Mouse (Mus musculus) gastrocnemius, adult 2 months (tissue): ENCODE results near the gene Mdp1. TPM values are rescaled to one million over a fixed set of nuclear protein-coding genes. Genes with fewer than 3 reads are reported as not detected.

Experiments
- DNase-seq: peaks from one replicate; pipeline ENCODE4 v3.0.0; 2022
- H3K27ac ChIP-seq: fragments of 200-600 bp; 2 replicates; pipeline ENCODE4 v1.8.1; 2022; ENCODE audit warnings: mild to moderate bottlenecking
- H3K4me3 ChIP-seq: fragments of 200-600 bp; 2 replicates; pipeline ENCODE4 v1.8.1; 2022; ENCODE audit warnings: mild to moderate bottlenecking, moderate library complexity
- CTCF ChIP-seq: fragments of 200-600 bp; IDR thresholded peaks from 2 replicates; pipeline ENCODE4 v1.8.1; 2022; ENCODE audit warnings: antibody characterized with exemption, mild to moderate bottlenecking, moderate library complexity
- intact Hi-C: fragments of 180-260 bp; cut with DNase I; formaldehyde crosslinking; loops from one replicate; pipeline ENCODE4 v1.15.1; 2025
- long read RNA-seq, 2 experiments: library from polyadenylated mRNA; stranded (forward); transcript quantifications; one replicate each; pipeline ENCODE4 v2.0.0; 2021
- total RNA-seq, 2 experiments: library from RNA; stranded (reverse); gene quantifications; 2 replicates each; pipeline ENCODE4 v1.2.3; 2021

Mdp1 gene
- total RNA-seq, result 10 to 100 TPM; 17.4 to 23.8 TPM
- long read RNA-seq, experiment 1, transcript Mdp1-202 (5 exons, 1,730 nt), result minor isoform, 7 of 53 reads
- long read RNA-seq, experiment 1, transcript Mdp1-201 (6 exons, 1,733 nt), result major isoform, 39 of 53 reads
- long read RNA-seq, experiment 1, partial matches to known transcripts, result 7 of 53 reads
- long read RNA-seq, experiment 1, other reads (novel, unspliced or antisense), result 0 of 53 reads
- long read RNA-seq, experiment 2, transcript Mdp1-202 (5 exons, 1,730 nt), result minor isoform, 5 of 22 reads
- long read RNA-seq, experiment 2, transcript Mdp1-201 (6 exons, 1,733 nt), result major isoform, 16 of 22 reads
- long read RNA-seq, experiment 2, partial matches to known transcripts, result 0 of 22 reads
- long read RNA-seq, experiment 2, other reads (novel, unspliced or antisense), result 1 of 22 reads

DNA sequence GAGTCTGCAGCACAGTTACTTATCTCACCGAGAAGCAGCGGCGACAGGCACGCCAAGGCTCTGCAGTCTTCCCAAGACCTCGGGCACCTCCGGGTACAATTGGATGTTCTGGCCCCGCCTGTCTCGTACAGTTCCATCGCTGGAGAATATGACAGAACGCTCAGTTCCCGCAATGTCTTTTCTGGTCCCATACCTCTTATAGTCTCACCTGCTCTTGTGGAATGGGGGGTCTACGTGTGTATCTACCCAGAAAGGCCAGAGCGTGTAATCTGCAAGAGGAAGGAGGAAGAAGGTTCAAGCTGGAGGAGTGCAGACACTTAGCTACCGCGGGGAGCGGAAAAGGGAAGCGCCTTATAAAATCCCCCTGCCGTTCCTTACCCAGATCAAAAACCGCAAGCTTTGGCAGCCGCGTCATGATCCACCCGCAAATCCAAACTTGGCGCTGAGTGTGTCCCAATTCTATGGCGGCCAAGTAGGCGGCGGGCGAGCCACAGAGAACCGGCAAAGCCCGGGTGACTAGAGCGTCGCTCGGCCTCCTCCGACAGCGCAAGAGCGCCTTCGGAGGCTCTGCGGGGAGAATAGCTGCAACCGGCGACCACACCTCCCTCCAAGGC is at the start of gene Mdp1:
Gene Mdp1, minus strand, starts transcription at position 549 of the 614 bp plus-strand sequence.
- peak; percentile 87 for DNase-seq
- intact Hi-C loops, result no loop called here
- peak within 1 kb of the TSS; percentile 83 for H3K27ac ChIP-seq
- peak within 1 kb of the TSS; percentile 77 for H3K4me3 ChIP-seq
- peak; percentile 70 for TF ChIP-seq CTCF

- no peak for TF ChIP-seq CTCF
- no peak for DNase-seq
Observed at GRCm38 (mm10) chr14:55709509-55709908, 49.2 kb upstream of the Mdp1 start.

DNA sequence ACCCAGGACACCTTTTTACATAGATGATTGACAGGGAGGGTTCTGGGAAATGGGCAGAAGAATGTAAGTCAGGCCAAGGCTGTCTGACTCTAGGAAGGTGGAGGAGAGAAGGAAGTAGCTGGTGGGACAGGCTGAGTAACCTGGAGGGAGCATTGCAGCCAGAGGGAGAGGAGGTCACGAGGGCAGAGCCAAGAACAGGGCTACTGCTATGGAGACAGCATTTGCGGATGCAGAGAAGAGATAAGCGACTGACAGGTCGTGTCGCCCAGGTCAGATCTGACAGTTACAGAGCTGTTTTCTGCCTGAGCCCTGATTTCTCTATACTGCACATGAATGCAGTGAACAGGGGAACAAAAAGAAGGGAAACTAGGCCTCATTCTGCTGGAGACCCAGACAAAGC is 47.1 kb upstream of the Mdp1 start:
- H3K4me3 ChIP-seq, result no peak overlapping the region
- no peak for DNase-seq
- no peak for TF ChIP-seq CTCF
- H3K27ac ChIP-seq, result no peak overlapping the region
- intact Hi-C loops, result no loop called here

More at GRCm38 (mm10) chr14:55709509-55709908, 49.2 kb upstream of the Mdp1 start:
- H3K4me3 ChIP-seq, result no peak overlapping the region
- H3K27ac ChIP-seq, result no peak overlapping the region
- intact Hi-C loops, result no loop called here

DNA sequence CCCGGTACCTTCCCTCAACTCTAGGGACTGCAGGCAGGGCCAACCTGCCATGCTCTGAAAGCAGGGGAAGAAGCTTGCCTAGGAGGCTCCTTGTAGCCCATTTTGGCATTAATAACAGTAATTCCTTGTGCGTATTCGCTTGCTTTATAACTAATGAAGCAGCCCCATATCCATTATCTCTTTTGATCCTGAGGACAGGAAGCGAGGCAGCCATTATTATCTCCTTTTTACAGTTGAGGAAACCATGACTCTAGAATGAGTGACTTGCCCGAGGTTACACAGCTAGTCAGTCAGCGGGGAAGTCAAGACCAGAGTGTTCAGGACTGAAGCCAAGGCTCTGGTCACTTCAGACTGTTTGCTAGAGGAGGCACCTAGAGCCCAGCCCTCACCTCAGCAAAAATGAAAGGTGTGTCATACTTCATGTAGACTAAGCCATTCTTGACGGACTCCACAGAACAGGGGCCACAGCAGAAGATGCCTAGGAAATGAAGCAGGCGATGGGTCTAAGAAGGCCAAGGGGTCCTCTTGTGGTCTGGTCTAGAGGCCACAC is 45.8 kb upstream of the Mdp1 start:
- no peak for DNase-seq
- no peak for TF ChIP-seq CTCF
- H3K4me3 ChIP-seq, result no peak overlapping the region
- intact Hi-C loops, result no loop called here
- H3K27ac ChIP-seq, result no peak overlapping the region

GRCm38 (mm10) chr14:55702761-55703160 is 42.5 kb upstream of the Mdp1 start:
- no peak for TF ChIP-seq CTCF
- DNase-seq, result no peak
- Histone ChIP-seq H3K27ac (no peak overlapping the region), H3K4me3 (no peak overlapping the region)
- intact Hi-C loops, result no loop called here

DNA sequence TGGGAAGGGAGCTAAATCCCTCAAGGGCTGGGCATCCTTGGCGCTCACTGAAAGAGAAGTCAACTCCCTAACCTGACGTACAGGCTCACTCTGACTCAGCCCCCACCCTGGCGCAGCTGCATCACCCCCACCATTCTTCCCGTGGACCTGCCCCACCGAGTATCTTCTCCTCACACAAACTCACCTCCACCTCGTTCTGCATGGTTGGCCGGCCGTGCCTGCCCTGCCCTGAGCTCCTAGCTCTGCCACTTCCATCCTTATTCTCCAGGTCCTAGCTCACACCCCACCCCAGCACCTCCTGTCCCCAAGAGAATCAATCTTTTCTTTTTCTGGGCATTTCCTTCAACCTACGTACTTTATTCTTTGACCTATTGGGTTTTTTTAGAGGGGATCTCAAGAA is 40.8 kb upstream of the Mdp1 start:
- intact Hi-C loops, result no loop called here
- Histone ChIP-seq H3K4me3 (no peak overlapping the region), H3K27ac (no peak overlapping the region)
- no peak for TF ChIP-seq CTCF
- DNase-seq, result no peak

GRCm38 (mm10) chr14:55697226-55697625 is 36.9 kb upstream of the Mdp1 start:
- no peak for TF ChIP-seq CTCF
- no peak overlapping the region for H3K27ac ChIP-seq
- peak overlapping the region; percentile 36; the same call in 1 of the 2 replicates for H3K4me3 ChIP-seq
- intact Hi-C loops, result no loop called here
- DNase-seq, result no peak

- no peak overlapping the region for H3K27ac ChIP-seq
- H3K4me3 ChIP-seq, result no peak overlapping the region
- intact Hi-C loops, result no loop called here
- DNase-seq, result no peak
- no peak for TF ChIP-seq CTCF
Observed at GRCm38 (mm10) chr14:55689433-55689832, 29.1 kb upstream of the Mdp1 start.

DNA sequence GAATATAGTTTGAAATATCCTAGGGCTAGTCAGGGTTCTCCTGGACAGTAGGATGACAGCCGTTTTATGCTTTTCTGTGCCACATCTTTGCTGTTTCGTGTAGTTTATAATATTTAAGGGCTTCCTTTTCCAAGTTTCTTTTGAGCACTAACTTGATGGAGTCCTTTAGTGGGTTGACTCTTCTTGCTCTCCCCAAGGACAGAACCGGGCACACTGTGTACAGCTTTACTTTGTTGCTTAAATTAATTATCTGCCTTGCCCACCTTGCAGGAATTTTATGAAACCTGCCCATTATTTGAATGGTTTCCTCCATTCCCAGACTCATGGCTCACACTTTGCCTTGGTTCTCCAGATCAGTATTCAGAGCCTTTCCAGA is 21.8 kb upstream of the Mdp1 start:
- no peak for TF ChIP-seq CTCF
- no peak for DNase-seq
- Histone ChIP-seq H3K27ac (peak overlapping the region; percentile 88), H3K4me3 (peak overlapping the region; percentile 86)
- intact Hi-C loops, result loop anchor here (1.0 to 5.0 kb wide), 2 partner anchors 40 to 61 kb away; partner anchors contain the start of gene Rabggta

- peak; percentile 94 for DNase-seq
- peak; percentile 89 for TF ChIP-seq CTCF
Observed at GRCm38 (mm10) chr14:55681160-55682117, 21.1 kb upstream of the Mdp1 start, which contains the start of gene Tinf2. Gene Tinf2 (minus strand): TSS chr14:55681820.

GRCm38 (mm10) chr14:55677615-55678014 is 17.3 kb upstream of the Mdp1 start:
- Histone ChIP-seq H3K27ac (no peak overlapping the region), H3K4me3 (no peak overlapping the region)
- DNase-seq, result no peak
- no peak for TF ChIP-seq CTCF
- intact Hi-C loops, result no loop called here

More at GRCm38 (mm10) chr14:55681160-55682117, 21.1 kb upstream of the Mdp1 start, which contains the start of gene Tinf2:
- Histone ChIP-seq H3K4me3 (peak within 1 kb of the TSS; percentile 86), H3K27ac (peak within 1 kb of the TSS; percentile 88)
- intact Hi-C loops, result loop anchor here (1.0 to 5.0 kb wide), 2 partner anchors 41 to 62 kb away; partner anchors contain the start of gene Rabggta

- no peak for TF ChIP-seq CTCF
- H3K4me3 ChIP-seq, result peak overlapping the region; percentile 99
- peak overlapping the region; percentile 97 for H3K27ac ChIP-seq
- intact Hi-C loops, result no loop called here
- no peak for DNase-seq
Observed at GRCm38 (mm10) chr14:55672741-55673060, 12.4 kb upstream of the Mdp1 start.
